Mouse (Mus musculus) olfactory bulb, adult 2 months (tissue): ENCODE results near the gene Dennd6b. TPM values are rescaled to one million over a fixed set of nuclear protein-coding genes. Genes with fewer than 3 reads are reported as not detected.

Source experiments
- H3K27ac ChIP-seq: fragments of 200-500 bp; 2 replicates; pipeline ENCODE4 v1.5.1; 2012; ENCODE audit warnings: low read depth, low read length; ENCODE audit not compliant: insufficient read depth
- H3K4me1 ChIP-seq: fragments of 200-500 bp; 2 replicates; pipeline ENCODE4 v1.6.1; 2012; ENCODE audit warnings: low read length; ENCODE audit not compliant: control insufficient read depth, insufficient read depth
- H3K4me3 ChIP-seq: fragments of 200-500 bp; 2 replicates; pipeline ENCODE4 v1.5.1; 2012; ENCODE audit warnings: mild to moderate bottlenecking, low read depth, low read length, moderate library complexity; ENCODE audit not compliant: insufficient read depth
- CTCF ChIP-seq: fragments of 200-500 bp; IDR thresholded peaks from 2 replicates; pipeline ENCODE4 v1.5.1; 2012; ENCODE audit warnings: low read depth, mild to moderate bottlenecking, low read length, moderate library complexity; ENCODE audit not compliant: insufficient read depth
- POLR2A ChIP-seq: fragments of 200-500 bp; IDR thresholded peaks from 2 replicates; pipeline ENCODE4 v1.6.1; 2012; ENCODE audit warnings: mild to moderate bottlenecking, low read depth, low read length, moderate library complexity; ENCODE audit not compliant: insufficient read depth
- WGBS: fragments of 180-500 bp; shearing (Covaris S2); methylation state at CpG from one replicate; pipeline ENCODE4 v1.1.7; 2018; 5-methylcytosine and 5-hydroxymethylcytosine counted together
- polyA plus RNA-seq: library from polyadenylated mRNA; stranded (reverse); fragments of >200 nt; gene quantifications from 2 replicates; pipeline ENCODE4 v1.2.4, GENCODE M21; 2012; ENCODE audit warnings: low replicate concordance; ENCODE audit not compliant: missing spikeins, insufficient read depth, insufficient read length

Dennd6b gene
- polyA plus RNA-seq, 1 experiment, result not detected

GRCm38 (mm10) chr15:89136461-89137155 lies 59.7 kb downstream of the Dennd6b start:
- no peak overlapping the region for H3K4me3 ChIP-seq
- WGBS, result 97% methylated on average over 5 of the region's 5 CpGs
- peaks cover 27% of the 10 kb centered on the region for H3K4me1 ChIP-seq
- H3K27ac ChIP-seq, result no peak overlapping the region
- no peak for TF ChIP-seq CTCF
- no peak for TF ChIP-seq POLR2A

Other genes starting within 250 kb of the Dennd6b start
- gene Ttll8, start 242.1 kb downstream of the Dennd6b start, polyA plus RNA-seq, result not detected in 2 replicates
- gene Mlc1, start 217.5 kb downstream of the Dennd6b start, polyA plus RNA-seq, result not detected in 2 replicates
- not detected in 2 replicates for gene Mov10l1, start 213.6 kb downstream of the Dennd6b start, polyA plus RNA-seq
- gene Panx2, start 136.8 kb downstream of the Dennd6b start, polyA plus RNA-seq, result not detected in 2 replicates
- gene Trabd, start 121.4 kb downstream of the Dennd6b start, polyA plus RNA-seq, result not detected in 2 replicates
- gene Selenoo, start 107.4 kb downstream of the Dennd6b start, polyA plus RNA-seq, result not detected in 2 replicates
- 77.8 TPM in 1 of 2 replicates, not detected in the other for gene Tubgcp6, start 73.4 kb downstream of the Dennd6b start, polyA plus RNA-seq
- not detected in 2 replicates for gene Hdac10, start 67.8 kb downstream of the Dennd6b start, polyA plus RNA-seq
- not detected in 2 replicates for gene Mapk12, start 55.8 kb downstream of the Dennd6b start, polyA plus RNA-seq
- not detected in 2 replicates for gene Mapk11, start 46.9 kb downstream of the Dennd6b start, polyA plus RNA-seq
- gene Plxnb2, start 15.7 kb downstream of the Dennd6b start, polyA plus RNA-seq, result 46.6 TPM in 1 of 2 replicates, not detected in the other
- not detected in 2 replicates for gene Ppp6r2, start 15.1 kb upstream of the Dennd6b start, polyA plus RNA-seq
- gene Sbf1, start 118.8 kb upstream of the Dennd6b start, polyA plus RNA-seq, result 913 TPM in 1 of 2 replicates, not detected in the other
- gene Adm2, start 126.2 kb upstream of the Dennd6b start, polyA plus RNA-seq, result not detected in 2 replicates
- gene Miox, start 137.9 kb upstream of the Dennd6b start, polyA plus RNA-seq, result not detected in 2 replicates
- gene Lmf2, start 159.2 kb upstream of the Dennd6b start, polyA plus RNA-seq, result not detected in 2 replicates
- gene Ncaph2, start 159.2 kb upstream of the Dennd6b start, polyA plus RNA-seq, result not detected in 2 replicates
- gene Sco2, start 177.3 kb upstream of the Dennd6b start, polyA plus RNA-seq, result not detected in 2 replicates
- gene Tymp, start 180.5 kb upstream of the Dennd6b start, polyA plus RNA-seq, result not detected in 2 replicates
- gene Odf3b, start 182.8 kb upstream of the Dennd6b start, polyA plus RNA-seq, result not detected in 2 replicates
- gene Klhdc7b, start 188.4 kb upstream of the Dennd6b start, polyA plus RNA-seq, result not detected in 2 replicates
- gene Syce3, start 214.0 kb upstream of the Dennd6b start, polyA plus RNA-seq, result not detected in 2 replicates
- not detected in 2 replicates for gene Cpt1b, start 229.4 kb upstream of the Dennd6b start, polyA plus RNA-seq
- gene C730034F03Rik, start 233.1 kb upstream of the Dennd6b start, polyA plus RNA-seq, result not detected in 2 replicates
- gene Gm44502, start 233.2 kb upstream of the Dennd6b start, polyA plus RNA-seq, result not detected in 2 replicates
- not detected in 2 replicates for gene Chkb, start 233.4 kb upstream of the Dennd6b start, polyA plus RNA-seq